Mouse (Mus musculus): ENCODE results near the gene Tcf23. TPM values are rescaled to one million over a fixed set of nuclear protein-coding genes. Genes with fewer than 3 reads are reported as not detected.
A peak's percentile ranks its signal among the peaks of the same experiment; 100 is the strongest.

Tcf23 gene
- 0.23 and 0.30 TPM in 2 replicates for polyA plus RNA-seq (2012; rRNA removed)

- Histone ChIP-seq H3K4me3 (ENCODE audit: insufficient read depth, low read length) (no peak within 1 kb of the TSS), H3K27ac (ENCODE audit: insufficient read depth, low read length) (no peak within 1 kb of the TSS), H3K4me1 (ENCODE audit: control insufficient read depth, insufficient read depth, low read length) (peaks cover 3% of the 10 kb centered on the region; the same call in 1 of the 2 replicates)
- no peak for TF ChIP-seq CTCF (IDR thresholded peaks at IDR 0.05; ENCODE audit: extremely low read depth, insufficient read depth, low read length)
- no peak for TF ChIP-seq POLR2A (IDR thresholded peaks at IDR 0.05; ENCODE audit: extremely low read depth, insufficient read depth, low read length)
Measured at GRCm38 (mm10) chr5:30968416-30968815, at the start of gene Tcf23. Gene Tcf23, plus strand, starts transcription at chr5:30968662.

GRCm38 (mm10) chr5:30918691-30919090 is 49.8 kb upstream of the Tcf23 start:
- H3K4me1 ChIP-seq (ENCODE audit: control insufficient read depth, insufficient read depth, low read length), result no peaks in the 10 kb centered on the region
- TF ChIP-seq CTCF (IDR thresholded peaks at IDR 0.05; ENCODE audit: extremely low read depth, insufficient read depth, low read length), result no peak
- TF ChIP-seq POLR2A (IDR thresholded peaks at IDR 0.05; ENCODE audit: extremely low read depth, insufficient read depth, low read length), result no peak
- no peak overlapping the region for H3K27ac ChIP-seq (ENCODE audit: insufficient read depth, low read length)
- no peak overlapping the region for H3K4me3 ChIP-seq (ENCODE audit: insufficient read depth, low read length)

GRCm38 (mm10) chr5:30919831-30920614 is 48.4 kb upstream of the Tcf23 start:
- no peak for TF ChIP-seq CTCF (IDR thresholded peaks at IDR 0.05; ENCODE audit: extremely low read depth, insufficient read depth, low read length)
- no peak for TF ChIP-seq POLR2A (IDR thresholded peaks at IDR 0.05; ENCODE audit: extremely low read depth, insufficient read depth, low read length)
- Histone ChIP-seq H3K27ac (ENCODE audit: insufficient read depth, low read length) (no peak overlapping the region), H3K4me1 (ENCODE audit: control insufficient read depth, insufficient read depth, low read length) (no peaks in the 10 kb centered on the region)

GRCm38 (mm10) chr5:30920621-30921020 is 47.8 kb upstream of the Tcf23 start:
- H3K4me3 ChIP-seq (ENCODE audit: insufficient read depth, low read length), result no peak overlapping the region
- no peak for TF ChIP-seq POLR2A (IDR thresholded peaks at IDR 0.05; ENCODE audit: extremely low read depth, insufficient read depth, low read length)
- TF ChIP-seq CTCF (IDR thresholded peaks at IDR 0.05; ENCODE audit: extremely low read depth, insufficient read depth, low read length), result no peak

More at GRCm38 (mm10) chr5:30919831-30920614, 48.4 kb upstream of the Tcf23 start:
- no peak overlapping the region for H3K4me3 ChIP-seq (ENCODE audit: insufficient read depth, low read length)

GRCm38 (mm10) chr5:30921256-30922033 is 47.0 kb upstream of the Tcf23 start, which contains the start of gene Khk:
Gene Khk, plus strand, starts transcription at chr5:30921431.
- Histone ChIP-seq H3K4me1 (ENCODE audit: control insufficient read depth, insufficient read depth, low read length) (no peaks in the 10 kb centered on the region), H3K4me3 (ENCODE audit: insufficient read depth, low read length) (peak within 1 kb of the TSS; percentile 62), H3K27ac (ENCODE audit: insufficient read depth, low read length) (no peak within 1 kb of the TSS)
- peak; percentile 60 for TF ChIP-seq CTCF (IDR thresholded peaks at IDR 0.05; ENCODE audit: extremely low read depth, insufficient read depth, low read length)
- TF ChIP-seq POLR2A (IDR thresholded peaks at IDR 0.05; ENCODE audit: extremely low read depth, insufficient read depth, low read length), result peak; percentile 65; the same call in 1 of the 2 replicates

More at GRCm38 (mm10) chr5:30920621-30921020, 47.8 kb upstream of the Tcf23 start:
- no peak overlapping the region for H3K27ac ChIP-seq (ENCODE audit: insufficient read depth, low read length)
- H3K4me1 ChIP-seq (ENCODE audit: control insufficient read depth, insufficient read depth, low read length), result no peaks in the 10 kb centered on the region

GRCm38 (mm10) chr5:30922581-30923041 is 45.9 kb upstream of the Tcf23 start:
- TF ChIP-seq CTCF (IDR thresholded peaks at IDR 0.05; ENCODE audit: extremely low read depth, insufficient read depth, low read length), result no peak
- TF ChIP-seq POLR2A (IDR thresholded peaks at IDR 0.05; ENCODE audit: extremely low read depth, insufficient read depth, low read length), result no peak
- peak overlapping the region; percentile 62; the same call in 1 of the 2 replicates for H3K4me3 ChIP-seq (ENCODE audit: insufficient read depth, low read length)
- H3K4me1 ChIP-seq (ENCODE audit: control insufficient read depth, insufficient read depth, low read length), result no peaks in the 10 kb centered on the region
- no peak overlapping the region for H3K27ac ChIP-seq (ENCODE audit: insufficient read depth, low read length)

- no peak overlapping the region for H3K4me3 ChIP-seq (ENCODE audit: insufficient read depth, low read length)
- H3K4me1 ChIP-seq (ENCODE audit: control insufficient read depth, insufficient read depth, low read length), result no peaks in the 10 kb centered on the region
- TF ChIP-seq CTCF (IDR thresholded peaks at IDR 0.05; ENCODE audit: extremely low read depth, insufficient read depth, low read length) (no peak), POLR2A (IDR thresholded peaks at IDR 0.05; ENCODE audit: extremely low read depth, insufficient read depth, low read length) (no peak)
- H3K27ac ChIP-seq (ENCODE audit: insufficient read depth, low read length), result no peak overlapping the region
Measured at GRCm38 (mm10) chr5:30923119-30923518, 45.3 kb upstream of the Tcf23 start.

DNA sequence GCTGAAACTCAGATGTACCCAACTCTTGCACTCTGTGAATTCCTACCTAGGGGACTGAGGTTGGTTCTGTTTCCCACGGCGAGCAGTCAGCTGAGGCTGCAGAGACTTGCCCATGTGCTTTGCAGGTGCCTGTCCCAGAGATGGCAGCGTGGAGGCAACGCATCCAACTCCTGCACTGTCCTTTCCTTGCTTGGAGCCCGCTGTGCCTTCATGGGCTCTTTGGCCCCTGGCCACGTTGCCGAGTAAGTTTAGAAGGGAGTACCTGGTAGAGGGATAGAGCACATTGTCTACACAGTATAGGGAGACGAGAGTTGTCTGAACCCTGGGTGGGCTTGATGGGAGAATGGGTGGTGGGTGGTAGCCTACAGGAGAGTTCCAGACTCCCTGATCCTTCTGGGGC is 43.8 kb upstream of the Tcf23 start:
- TF ChIP-seq CTCF (IDR thresholded peaks at IDR 0.05; ENCODE audit: extremely low read depth, insufficient read depth, low read length) (no peak), POLR2A (IDR thresholded peaks at IDR 0.05; ENCODE audit: extremely low read depth, insufficient read depth, low read length) (no peak)

GRCm38 (mm10) chr5:30925217-30925616 is 43.2 kb upstream of the Tcf23 start:
- no peak overlapping the region for H3K4me3 ChIP-seq (ENCODE audit: insufficient read depth, low read length)
- H3K4me1 ChIP-seq (ENCODE audit: control insufficient read depth, insufficient read depth, low read length), result no peaks in the 10 kb centered on the region
- TF ChIP-seq CTCF (IDR thresholded peaks at IDR 0.05; ENCODE audit: extremely low read depth, insufficient read depth, low read length) (no peak), POLR2A (IDR thresholded peaks at IDR 0.05; ENCODE audit: extremely low read depth, insufficient read depth, low read length) (no peak)
- no peak overlapping the region for H3K27ac ChIP-seq (ENCODE audit: insufficient read depth, low read length)

More for the DNA sequence above, 43.8 kb upstream of the Tcf23 start:
- no peak overlapping the region for H3K27ac ChIP-seq (ENCODE audit: insufficient read depth, low read length)
- no peaks in the 10 kb centered on the region for H3K4me1 ChIP-seq (ENCODE audit: control insufficient read depth, insufficient read depth, low read length)
- H3K4me3 ChIP-seq (ENCODE audit: insufficient read depth, low read length), result no peak overlapping the region

All from cortical plate, adult 2 months (tissue).